Mouse (Mus musculus) CH12.LX (cell line): ENCODE results near the gene Rnf10. TPM values are rescaled to one million over a fixed set of nuclear protein-coding genes. Genes with fewer than 3 reads are reported as not detected.

ENCODE experiments used
- DNase-seq: peaks from one replicate; pipeline ENCODE4 v3.0.0-alpha.2; 2013; ENCODE audit errors: extremely low read depth
- H3K27ac ChIP-seq: 2 replicates; pipeline ENCODE4 v1.5.1; 2012; ENCODE audit warnings: low read depth, mild to moderate bottlenecking, control low read depth, moderate library complexity; ENCODE audit not compliant: insufficient read depth
- H3K27me3 ChIP-seq: replicated peaks from 2 replicates; pipeline ENCODE3; 2012; ENCODE audit warnings: inconsistent platforms
- H3K36me3 ChIP-seq, 2 experiments: replicated peaks in 1 of 2; 2 replicates each; pipeline versions ENCODE3 to v1.6.1; 2012; ENCODE audit warnings: inconsistent platforms in 1 of 2, low read length in 1 of 2, mild to moderate bottlenecking in 1 of 2, mixed read lengths in 1 of 2, moderate library complexity in 1 of 2; ENCODE audit not compliant: control insufficient read depth in 1 of 2, insufficient read depth in 1 of 2
- H3K4me1 ChIP-seq, 2 experiments: 2 replicates each; pipeline ENCODE4 v1.6.1; 2012; ENCODE audit warnings: inconsistent platforms in 1 of 2, moderate library complexity in 1 of 2; ENCODE audit not compliant: insufficient read depth in 2 of 2, control insufficient read depth in 1 of 2
- H3K4me2 ChIP-seq: 2 replicates; pipeline ENCODE4 v1.6.1; 2012; ENCODE audit warnings: low read depth, mild to moderate bottlenecking, control low read depth; ENCODE audit not compliant: poor library complexity, insufficient read depth, severe bottlenecking
- H3K4me3 ChIP-seq, 3 experiments: fragments of 150-350 bp in 1 of 3; sonication (generic) in 1 of 3; replicated peaks in 1 of 3; 2 replicates each; pipeline versions ENCODE3 to v1.5.1; 2011 to 2012; ENCODE audit warnings: low read depth in 2 of 3, low read length in 2 of 3, mild to moderate bottlenecking in 2 of 3, moderate library complexity in 2 of 3, control low read depth in 1 of 3, improper control_type of control experiment in 1 of 3, inconsistent platforms in 1 of 3, mixed read lengths in 1 of 3; ENCODE audit not compliant: poor library complexity in 1 of 3
- H3K79me2 ChIP-seq: replicated peaks from 2 replicates; pipeline ENCODE4 v1.6.1; 2012; ENCODE audit warnings: mild to moderate bottlenecking, moderate library complexity; ENCODE audit not compliant: control insufficient read depth, poor library complexity, insufficient read depth, severe bottlenecking; ENCODE audit errors: extremely low read depth
- H3K9ac ChIP-seq: 2 replicates; pipeline ENCODE4 v1.6.1; 2012; ENCODE audit warnings: low read depth, mild to moderate bottlenecking, control low read depth, moderate library complexity; ENCODE audit not compliant: insufficient read depth
- H3K9me3 ChIP-seq: replicated peaks from 2 replicates; pipeline ENCODE3; 2012; ENCODE audit warnings: low read length, inconsistent platforms, mixed read lengths
- BHLHE40 ChIP-seq: IDR thresholded peaks from 2 replicates; pipeline ENCODE4 v1.6.1; 2011; ENCODE audit warnings: mild to moderate bottlenecking, low read depth, low read length, improper control_type of control experiment
- CHD1 ChIP-seq: IDR thresholded peaks from 2 replicates; pipeline ENCODE4 v1.6.1; 2012; ENCODE audit warnings: low read depth, low read length, improper control_type of control experiment, inconsistent platforms
- CHD2 ChIP-seq: IDR thresholded peaks from 2 replicates; pipeline ENCODE4 v1.6.1; 2011; ENCODE audit warnings: low read length, improper control_type of control experiment
- E2F4 ChIP-seq: IDR thresholded peaks from 2 replicates; pipeline ENCODE4 v1.6.1; 2011; ENCODE audit warnings: low read depth, low read length, improper control_type of control experiment; ENCODE audit not compliant: insufficient replicate concordance
- EP300 ChIP-seq: IDR thresholded peaks from 2 replicates; pipeline ENCODE4 v1.6.1; 2011; ENCODE audit warnings: low read length, improper control_type of control experiment
- HCFC1 ChIP-seq: IDR thresholded peaks from 2 replicates; pipeline ENCODE4 v1.6.1; 2012; ENCODE audit warnings: low read depth, mild to moderate bottlenecking, inconsistent platforms, low read length, improper control_type of control experiment
- IRF4 ChIP-seq: IDR thresholded peaks from 2 replicates; pipeline ENCODE4 v1.6.1; 2014; ENCODE audit warnings: low read depth, mild to moderate bottlenecking, inconsistent platforms, low read length, improper control_type of control experiment
- JUND ChIP-seq: conservative IDR thresholded peaks from 2 replicates; pipeline ENCODE4 v1.6.1; 2011; ENCODE audit warnings: low read depth, low read length, improper control_type of control experiment
- MAFK ChIP-seq: IDR thresholded peaks from 2 replicates; pipeline ENCODE4 v1.6.1; 2011; ENCODE audit warnings: low read length, improper control_type of control experiment; ENCODE audit not compliant: insufficient replicate concordance
- MYC ChIP-seq: IDR thresholded peaks from 2 replicates; pipeline ENCODE4 v1.6.1; 2011; ENCODE audit warnings: low read depth, mild to moderate bottlenecking, improper control_type of control experiment, low read length
- NRF1 ChIP-seq: IDR thresholded peaks from 2 replicates; pipeline ENCODE4 v1.6.1; 2014; ENCODE audit warnings: low read depth, mild to moderate bottlenecking, inconsistent platforms, low read length, improper control_type of control experiment, moderate library complexity
- PAX5 ChIP-seq: IDR thresholded peaks from 2 replicates; pipeline ENCODE4 v1.6.1; 2012; ENCODE audit warnings: low read length, inconsistent platforms, mixed read lengths
- POLR2A ChIP-seq: IDR thresholded peaks from 2 replicates; pipeline ENCODE4 v1.6.1; 2011; ENCODE audit warnings: low read depth, mild to moderate bottlenecking, improper control_type of control experiment, low read length
- RAD21 ChIP-seq: IDR thresholded peaks from 2 replicates; pipeline ENCODE4 v1.6.1; 2011; ENCODE audit warnings: low read depth, mild to moderate bottlenecking, low read length, improper control_type of control experiment, moderate library complexity
- RCOR1 ChIP-seq: conservative IDR thresholded peaks from 2 replicates; pipeline ENCODE4 v1.6.1; 2012; ENCODE audit warnings: low read depth, mild to moderate bottlenecking, inconsistent platforms, low read length, improper control_type of control experiment
- SIN3A ChIP-seq: IDR thresholded peaks from 2 replicates; pipeline ENCODE4 v1.6.1; 2012; ENCODE audit warnings: low read length, improper control_type of control experiment, inconsistent platforms
- TCF12 ChIP-seq: IDR thresholded peaks from 2 replicates; pipeline ENCODE4 v1.6.1; 2014; ENCODE audit warnings: low read depth, mild to moderate bottlenecking, inconsistent platforms, low read length, improper control_type of control experiment
- UBTF ChIP-seq: IDR thresholded peaks from 2 replicates; pipeline ENCODE4 v1.6.1; 2012; ENCODE audit warnings: low read depth, mild to moderate bottlenecking, inconsistent platforms, low read length, improper control_type of control experiment, moderate library complexity
- USF1 ChIP-seq: IDR thresholded peaks from 2 replicates; pipeline ENCODE4 v1.6.1; 2014; ENCODE audit warnings: low read depth, mild to moderate bottlenecking, inconsistent platforms, low read length, improper control_type of control experiment
- ZC3H11A ChIP-seq: IDR thresholded peaks from 2 replicates; pipeline ENCODE4 v1.6.1; 2012; ENCODE audit warnings: low read depth, mild to moderate bottlenecking, inconsistent platforms, low read length, improper control_type of control experiment
- ZNF384 ChIP-seq: IDR thresholded peaks from 2 replicates; pipeline ENCODE4 v1.6.1; 2012; ENCODE audit warnings: low read depth, low read length, improper control_type of control experiment, inconsistent platforms
- dilution Hi-C: fragments of 300-500 bp; cut with MboI; formaldehyde crosslinking; loops from 2 replicates; pipeline ENCODE4 v1.14.3; 2020; ENCODE audit warnings: low sequenced_read_pairs; ENCODE audit not compliant: extremely low pct_unique_long_range_greater_than_20kb, extremely low pct_ligation_motif_present
- in situ Hi-C: fragments of 300-500 bp; cut with MboI; formaldehyde crosslinking; loops from 3 replicates; pipeline ENCODE4 v1.14.3; 2019; ENCODE audit warnings: low sequenced_read_pairs, low pct_ligation_motif_present, low pct_unique_long_range_greater_than_20kb, mixed read lengths
- polyA plus RNA-seq: library from polyadenylated mRNA; unstranded; fragments of >175 nt; gene quantifications from 2 replicates; pipeline ENCODE4 v1.2.1, GENCODE M21; 2012; ENCODE audit warnings: low read depth; ENCODE audit not compliant: insufficient read length
- total RNA-seq, 2 experiments: library from RNA; depleted of rRNA; stranded (reverse); fragments of 300-350 nt in 1 of 2; fragments of >200 nt in 1 of 2; gene quantifications; 2 replicates each; pipeline ENCODE4 v1.2.3; 2012 to 2014

Rnf10 gene
- total and polyA plus RNA-seq, 3 experiments: 38.5 to 187 (median 63.6) TPM

DNA sequence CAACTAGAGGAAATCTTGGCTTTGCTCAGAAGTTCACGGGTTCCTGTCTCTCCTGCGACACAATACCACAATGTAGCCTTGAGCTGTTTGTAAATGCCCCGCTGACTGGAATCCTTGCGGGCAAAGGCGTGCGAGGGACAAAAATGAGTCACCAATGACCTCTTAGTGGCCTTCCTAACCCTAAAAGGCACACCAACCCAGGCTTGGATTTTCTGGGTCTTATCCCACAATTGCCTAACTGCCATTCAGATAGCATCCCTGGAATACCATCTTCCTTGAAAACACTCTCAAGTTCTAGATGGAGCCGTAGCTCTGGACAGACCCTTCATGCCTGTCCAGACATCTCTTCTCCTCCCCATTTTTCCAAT, 79.9 kb downstream of the Rnf10 start:
- in situ Hi-C loops (no loop called here), dilution Hi-C loops (no loop called here)
- no peak overlapping the region for H3K27ac ChIP-seq
- DNase-seq: no peak
- no peak overlapping the region for H3K9ac ChIP-seq
- no peak overlapping the region for H3K4me3 ChIP-seq
- no peak for TF ChIP-seq ZNF384
- TF ChIP-seq CHD1: no peak
- no peak for TF ChIP-seq RAD21
- no peak for TF ChIP-seq MAFK
- TF ChIP-seq BHLHE40: no peak
- TF ChIP-seq UBTF: no peak
- no peak for TF ChIP-seq NRF1
- TF ChIP-seq USF1: no peak
- TF ChIP-seq POLR2A: no peak
- no peak for TF ChIP-seq RCOR1
- TF ChIP-seq TCF12: no peak
- no peak for TF ChIP-seq IRF4
- no peak for TF ChIP-seq ZC3H11A
- no peak for TF ChIP-seq HCFC1
- no peak for TF ChIP-seq SIN3A
- TF ChIP-seq MYC: no peak
- no peak for TF ChIP-seq JUND
- TF ChIP-seq CHD2: no peak
- no peak for TF ChIP-seq EP300
- no peak for TF ChIP-seq E2F4
- TF ChIP-seq, all 38 proteins: peak for 0
- Histone ChIP-seq H3K4me1 (peaks cover 0 to 16% of the 10 kb centered on the region in 2 experiments; a peak in 2 of 4 replicates), H3K27me3 (peaks cover 71% of the 10 kb centered on the region), H3K4me2 (peak overlapping the region; percentile 94), H3K79me2 (no peaks in the 10 kb centered on the region), H3K36me3 (no peaks in the 10 kb centered on the region), H3K9me3 (peaks cover 3% of the 10 kb centered on the region)

DNA sequence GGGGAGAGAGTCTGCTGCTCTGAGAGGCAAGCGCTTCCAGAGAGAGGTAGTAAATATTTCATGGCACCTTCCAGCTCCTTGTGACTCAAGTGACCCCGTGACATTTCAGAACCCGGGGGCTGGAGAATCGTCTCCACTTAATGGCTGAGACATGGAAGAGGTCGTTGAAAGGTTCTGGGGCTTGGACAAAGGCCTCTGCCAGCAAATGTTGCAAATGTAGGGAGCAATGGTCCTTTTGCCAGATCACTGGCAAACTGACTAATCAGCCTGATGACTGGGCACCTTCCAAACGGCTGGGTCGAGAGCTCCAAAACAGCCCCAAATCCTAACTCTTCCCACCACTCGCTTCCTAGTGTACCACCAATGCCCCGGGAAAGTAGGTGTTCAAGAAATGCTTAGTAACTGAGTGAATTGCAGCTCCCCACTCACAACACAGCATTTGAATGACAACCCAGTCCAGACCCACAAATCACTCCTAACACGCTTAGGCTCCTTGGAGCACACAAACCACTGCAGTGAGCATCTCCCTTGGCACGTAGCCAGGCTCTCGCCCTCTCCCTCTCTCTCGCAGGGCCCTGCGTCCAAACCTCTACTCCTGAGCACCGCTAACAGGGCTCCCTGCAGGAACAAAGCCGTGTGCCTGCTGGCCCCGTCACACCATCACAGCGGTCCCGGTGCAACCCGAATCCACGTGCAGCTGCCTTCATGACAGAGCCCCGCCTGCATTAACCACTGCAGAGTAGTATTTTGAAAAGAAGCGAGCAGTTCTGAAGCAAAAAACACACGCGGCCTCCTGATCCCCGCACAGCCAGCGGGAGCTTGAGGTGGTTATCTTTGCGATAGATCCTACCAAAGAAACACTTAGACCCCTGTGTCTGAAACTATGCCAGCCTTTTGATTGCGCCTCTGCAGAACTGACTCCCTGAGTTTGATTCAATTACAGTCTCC, 80.5 kb downstream of the Rnf10 start:
- Histone ChIP-seq H3K27ac (no peak overlapping the region), H3K79me2 (no peaks in the 10 kb centered on the region), H3K36me3 (no peaks in the 10 kb centered on the region), H3K9ac (no peak overlapping the region), H3K4me2 (no peak overlapping the region), H3K9me3 (peaks cover 3% of the 10 kb centered on the region), H3K27me3 (peaks cover 71% of the 10 kb centered on the region), H3K4me1 (peaks cover 0 to 16% of the 10 kb centered on the region in 2 experiments; a peak in 2 of 4 replicates), H3K4me3 (no peak overlapping the region)
- in situ Hi-C loops: no loop called here
- dilution Hi-C loops: no loop called here
- DNase-seq: no peak
- TF ChIP-seq UBTF (no peak), RCOR1 (no peak), RAD21 (no peak), PAX5 (no peak)

Other genes with a start within 250 kb of the Rnf10 start
- gene Gm10401, start 174.6 kb downstream of the Rnf10 start, total RNA-seq (2012; rRNA removed): 1.7 and 3.2 TPM in 2 replicates
- gene Gm10401, start 174.6 kb downstream of the Rnf10 start, total RNA-seq (2014; rRNA removed): not detected in 2 replicates
- 6.9 and 10.9 TPM in 2 replicates for gene Gm10401, start 174.6 kb downstream of the Rnf10 start, polyA plus RNA-seq
- 49.2 and 57.8 TPM in 2 replicates for gene Acads, start 153.6 kb downstream of the Rnf10 start, total RNA-seq (2012; rRNA removed)
- 43.1 and 46.6 TPM in 2 replicates for gene Acads, start 153.6 kb downstream of the Rnf10 start, total RNA-seq (2014; rRNA removed)
- 37.7 and 43.0 TPM in 2 replicates for gene Acads, start 153.6 kb downstream of the Rnf10 start, polyA plus RNA-seq
- 21.7 and 22.6 TPM in 2 replicates for gene Unc119b, start 137.9 kb downstream of the Rnf10 start, total RNA-seq (2012; rRNA removed)
- 11.9 and 13.3 TPM in 2 replicates for gene Unc119b, start 137.9 kb downstream of the Rnf10 start, total RNA-seq (2014; rRNA removed)
- gene Unc119b, start 137.9 kb downstream of the Rnf10 start, polyA plus RNA-seq: 17.7 and 18.4 TPM in 2 replicates
- gene Mlec, start 114.7 kb downstream of the Rnf10 start, total RNA-seq (2012; rRNA removed): 128 and 144 TPM in 2 replicates
- gene Mlec, start 114.7 kb downstream of the Rnf10 start, total RNA-seq (2014; rRNA removed): 91.6 and 101 TPM in 2 replicates
- 143 and 164 TPM in 2 replicates for gene Mlec, start 114.7 kb downstream of the Rnf10 start, polyA plus RNA-seq
- gene Cabp1, start 78.5 kb downstream of the Rnf10 start, total RNA-seq (2012; rRNA removed): 0.71 and 1.7 TPM in 2 replicates
- gene Cabp1, start 78.5 kb downstream of the Rnf10 start, total RNA-seq (2014; rRNA removed): 0.38 and 0.59 TPM in 2 replicates
- gene Cabp1, start 78.5 kb downstream of the Rnf10 start, polyA plus RNA-seq: 1.7 and 1.8 TPM in 2 replicates
- gene Pop5, start 37.1 kb downstream of the Rnf10 start, total RNA-seq (2012; rRNA removed): 236 and 301 TPM in 2 replicates
- gene Pop5, start 37.1 kb downstream of the Rnf10 start, total RNA-seq (2014; rRNA removed): 156 and 161 TPM in 2 replicates
- gene Pop5, start 37.1 kb downstream of the Rnf10 start, polyA plus RNA-seq: 127 and 163 TPM in 2 replicates
- 46.7 and 46.8 TPM in 2 replicates for gene Coq5, start 6.8 kb upstream of the Rnf10 start, total RNA-seq (2012; rRNA removed)
- 41.9 and 46.7 TPM in 2 replicates for gene Coq5, start 6.8 kb upstream of the Rnf10 start, total RNA-seq (2014; rRNA removed)
- gene Coq5, start 6.8 kb upstream of the Rnf10 start, polyA plus RNA-seq: 42.3 and 43.9 TPM in 2 replicates
- 312 and 488 TPM in 2 replicates for gene Dynll1, start 28.1 kb upstream of the Rnf10 start, total RNA-seq (2012; rRNA removed)
- gene Dynll1, start 28.1 kb upstream of the Rnf10 start, total RNA-seq (2014; rRNA removed): 456 and 502 TPM in 2 replicates
- gene Dynll1, start 28.1 kb upstream of the Rnf10 start, polyA plus RNA-seq: 516 and 646 TPM in 2 replicates
- gene Srsf9, start 54.3 kb upstream of the Rnf10 start, total RNA-seq (2012; rRNA removed): 73.4 and 82.8 TPM in 2 replicates
- 117 and 121 TPM in 2 replicates for gene Srsf9, start 54.3 kb upstream of the Rnf10 start, total RNA-seq (2014; rRNA removed)
- gene Srsf9, start 54.3 kb upstream of the Rnf10 start, polyA plus RNA-seq: 112 and 130 TPM in 2 replicates
- 6.2 and 7.3 TPM in 2 replicates for gene Gatc, start 68.3 kb upstream of the Rnf10 start, total RNA-seq (2012; rRNA removed)
- 11.7 and 14.4 TPM in 2 replicates for gene Gatc, start 68.3 kb upstream of the Rnf10 start, total RNA-seq (2014; rRNA removed)
- 27.0 and 34.0 TPM in 2 replicates for gene Gatc, start 68.3 kb upstream of the Rnf10 start, polyA plus RNA-seq
- gene Triap1, start 68.3 kb upstream of the Rnf10 start, total RNA-seq (2012; rRNA removed): 33.7 and 36.9 TPM in 2 replicates
- 31.4 and 31.8 TPM in 2 replicates for gene Triap1, start 68.3 kb upstream of the Rnf10 start, total RNA-seq (2014; rRNA removed)
- 36.1 and 38.2 TPM in 2 replicates for gene Triap1, start 68.3 kb upstream of the Rnf10 start, polyA plus RNA-seq
- 546 and 673 TPM in 2 replicates for gene Cox6a1, start 76.1 kb upstream of the Rnf10 start, total RNA-seq (2012; rRNA removed)
- 203 and 257 TPM in 2 replicates for gene Cox6a1, start 76.1 kb upstream of the Rnf10 start, total RNA-seq (2014; rRNA removed)
- gene Cox6a1, start 76.1 kb upstream of the Rnf10 start, polyA plus RNA-seq: 612 and 618 TPM in 2 replicates
- 3.3 and 4.1 TPM in 2 replicates for gene Msi1, start 156.7 kb upstream of the Rnf10 start, total RNA-seq (2012; rRNA removed)
- gene Msi1, start 156.7 kb upstream of the Rnf10 start, total RNA-seq (2014; rRNA removed): 0.66 and 0.82 TPM in 2 replicates
- 4.9 and 5.3 TPM in 2 replicates for gene Msi1, start 156.7 kb upstream of the Rnf10 start, polyA plus RNA-seq
- gene Pla2g1b, start 193.4 kb upstream of the Rnf10 start, total RNA-seq (2012; rRNA removed): not detected in 2 replicates
- gene Pla2g1b, start 193.4 kb upstream of the Rnf10 start, total RNA-seq (2014; rRNA removed): not detected in 2 replicates
- not detected in 2 replicates for gene Pla2g1b, start 193.4 kb upstream of the Rnf10 start, polyA plus RNA-seq
- 16.7 and 18.0 TPM in 2 replicates for gene Sirt4, start 211.8 kb upstream of the Rnf10 start, total RNA-seq (2012; rRNA removed)
- 8.2 and 10.0 TPM in 2 replicates for gene Sirt4, start 211.8 kb upstream of the Rnf10 start, total RNA-seq (2014; rRNA removed)
- 13.3 and 15.3 TPM in 2 replicates for gene Sirt4, start 211.8 kb upstream of the Rnf10 start, polyA plus RNA-seq
- 21.1 and 22.6 TPM in 2 replicates for gene Pxn, start 233.8 kb upstream of the Rnf10 start, total RNA-seq (2012; rRNA removed)
- 13.9 and 17.0 TPM in 2 replicates for gene Pxn, start 233.8 kb upstream of the Rnf10 start, total RNA-seq (2014; rRNA removed)
- 30.0 and 43.4 TPM in 2 replicates for gene Pxn, start 233.8 kb upstream of the Rnf10 start, polyA plus RNA-seq